Mouse (Mus musculus): ENCODE data around the gene 2610002M06Rik. TPM values are rescaled to one million over a fixed set of nuclear protein-coding genes. Genes with fewer than 3 reads are reported as not detected.
A peak's percentile ranks its signal among the peaks of the same experiment; 100 is the strongest.

Gene 2610002M06Rik
- polyA plus RNA-seq (2015; fragmentation: Nextera tagmentation; extraction: Ambion mirVana): 14.6 and 16.3 TPM in 2 replicates

GRCm38 (mm10) chrX:107816218-107816554 is at the start of gene 2610002M06Rik:
Gene 2610002M06Rik, minus strand, starts transcription at chrX:107816334.
- Histone ChIP-seq H3K27me3 (no peaks in the 10 kb centered on the region), H3K9ac (peak within 1 kb of the TSS; percentile 76)

GRCm38 (mm10) chrX:107858165-107858564 is 42.0 kb upstream of the 2610002M06Rik start:
- WGBS: 28% methylated on average over 4 of the region's 4 CpGs
- Histone ChIP-seq H3K4me3 (no peak overlapping the region), H3K36me3 (no peaks in the 10 kb centered on the region), H3K27ac (replicated peaks) (no peak overlapping the region), H3K4me2 (no peak overlapping the region), H3K4me1 (replicated peaks) (no peaks in the 10 kb centered on the region), H3K9me3 (no peaks in the 10 kb centered on the region), H3K9ac (no peak overlapping the region), H3K27me3 (no peaks in the 10 kb centered on the region)
- no peak for ATAC-seq (ENCODE audit: low read depth)

More at GRCm38 (mm10) chrX:107816218-107816554, at the start of gene 2610002M06Rik:
- peak; percentile 98 for ATAC-seq (ENCODE audit: low read depth)
- Histone ChIP-seq H3K9me3 (no peaks in the 10 kb centered on the region), H3K4me1 (replicated peaks) (0 out of 2 replicates have a peak, but pooled peaks cover 5% of the 10 kb centered on the region), H3K36me3 (no peaks in the 10 kb centered on the region), H3K4me3 (peak within 1 kb of the TSS; percentile 56), H3K27ac (replicated peaks) (peak within 1 kb of the TSS; percentile 33), H3K4me2 (peak within 1 kb of the TSS; percentile 58)
- WGBS: 21% methylated on average over 28 of the region's 28 CpGs

- WGBS: 87% methylated on average over 6 of the region's 6 CpGs
- no peak overlapping the region for H3K4me3 ChIP-seq
Measured at GRCm38 (mm10) chrX:107816726-107817125, 592 bp upstream of the 2610002M06Rik start.

GRCm38 (mm10) chrX:107815502-107816217 is 474 bp downstream of the 2610002M06Rik start:
- 17% methylated on average over 32 of the region's 32 CpGs for WGBS
- Histone ChIP-seq H3K4me2 (peak overlapping the region; percentile 58), H3K27ac (replicated peaks) (peak overlapping the region; percentile 33), H3K36me3 (no peaks in the 10 kb centered on the region), H3K4me3 (peak overlapping the region; percentile 56), H3K9ac (peak overlapping the region; percentile 76), H3K9me3 (no peaks in the 10 kb centered on the region), H3K27me3 (no peaks in the 10 kb centered on the region), H3K4me1 (replicated peaks) (0 out of 2 replicates have a peak, but pooled peaks cover 5% of the 10 kb centered on the region)
- peak; percentile 83 for ATAC-seq (ENCODE audit: low read depth)

More at GRCm38 (mm10) chrX:107816726-107817125, 592 bp upstream of the 2610002M06Rik start:
- Histone ChIP-seq H3K9ac (no peak overlapping the region), H3K27ac (replicated peaks) (no peak overlapping the region), H3K9me3 (no peaks in the 10 kb centered on the region), H3K4me2 (peak overlapping the region; percentile 58), H3K27me3 (no peaks in the 10 kb centered on the region), H3K36me3 (no peaks in the 10 kb centered on the region), H3K4me1 (replicated peaks) (0 out of 2 replicates have a peak, but pooled peaks cover 5% of the 10 kb centered on the region)
- no peak for ATAC-seq (ENCODE audit: low read depth)

- no peak for ATAC-seq (ENCODE audit: low read depth)
- Histone ChIP-seq H3K4me2 (no peak overlapping the region), H3K4me1 (replicated peaks) (0 out of 2 replicates have a peak, but pooled peaks cover 5% of the 10 kb centered on the region), H3K9ac (no peak overlapping the region), H3K4me3 (no peak overlapping the region), H3K36me3 (no peaks in the 10 kb centered on the region), H3K27ac (replicated peaks) (no peak overlapping the region), H3K9me3 (no peaks in the 10 kb centered on the region), H3K27me3 (no peaks in the 10 kb centered on the region)
Measured at GRCm38 (mm10) chrX:107812120-107812519, 4.0 kb downstream of the 2610002M06Rik start.

- Histone ChIP-seq H3K27me3 (no peaks in the 10 kb centered on the region), H3K9ac (no peak overlapping the region), H3K4me2 (no peak overlapping the region), H3K27ac (replicated peaks) (no peak overlapping the region), H3K9me3 (no peaks in the 10 kb centered on the region), H3K36me3 (no peaks in the 10 kb centered on the region; the same call in 1 of the 2 replicates), H3K4me1 (replicated peaks) (no peaks in the 10 kb centered on the region), H3K4me3 (no peak overlapping the region)
- 89% methylated on average over 2 of the region's 2 CpGs for WGBS
- ATAC-seq (ENCODE audit: low read depth): no peak
Measured at GRCm38 (mm10) chrX:107796919-107797318, 19.2 kb downstream of the 2610002M06Rik start.

- Histone ChIP-seq H3K4me3 (no peak overlapping the region), H3K36me3 (no peaks in the 10 kb centered on the region; the same call in 1 of the 2 replicates), H3K9me3 (no peaks in the 10 kb centered on the region), H3K27me3 (no peaks in the 10 kb centered on the region), H3K9ac (no peak overlapping the region), H3K27ac (replicated peaks) (no peak overlapping the region), H3K4me1 (replicated peaks) (no peaks in the 10 kb centered on the region), H3K4me2 (no peak overlapping the region)
- WGBS: 44% methylated on average over 1 of the region's 1 CpGs
- no peak for ATAC-seq (ENCODE audit: low read depth)
Measured at GRCm38 (mm10) chrX:107795785-107796184, 20.3 kb downstream of the 2610002M06Rik start.

GRCm38 (mm10) chrX:107792290-107792689 is 23.8 kb downstream of the 2610002M06Rik start, which contains the start of gene Tent5d:
Gene Tent5d, plus strand, starts transcription at chrX:107792590.
- H3K9me3 ChIP-seq: no peaks in the 10 kb centered on the region
- WGBS: 90% methylated on average over 1 of the region's 1 CpGs
- ATAC-seq (ENCODE audit: low read depth): no peak
- H3K9ac ChIP-seq: no peak within 1 kb of the TSS
- H3K27me3 ChIP-seq: no peaks in the 10 kb centered on the region
- H3K4me2 ChIP-seq: no peak within 1 kb of the TSS
- H3K36me3 ChIP-seq: no peaks in the 10 kb centered on the region; the same call in 1 of the 2 replicates
- no peaks in the 10 kb centered on the region for H3K4me1 ChIP-seq (replicated peaks)
- no peak within 1 kb of the TSS for H3K27ac ChIP-seq (replicated peaks)
- no peak within 1 kb of the TSS for H3K4me3 ChIP-seq

GRCm38 (mm10) chrX:107790750-107791493 is 25.2 kb downstream of the 2610002M06Rik start:
- Histone ChIP-seq H3K4me3 (no peak overlapping the region), H3K9ac (no peak overlapping the region), H3K4me2 (no peak overlapping the region), H3K9me3 (no peaks in the 10 kb centered on the region), H3K36me3 (no peaks in the 10 kb centered on the region; the same call in 1 of the 2 replicates), H3K27ac (replicated peaks) (no peak overlapping the region), H3K27me3 (no peaks in the 10 kb centered on the region), H3K4me1 (replicated peaks) (no peaks in the 10 kb centered on the region)
- WGBS: 28% methylated on average over 8 of the region's 8 CpGs
- ATAC-seq (ENCODE audit: low read depth): no peak

- H3K27ac ChIP-seq (replicated peaks): no peak overlapping the region
- no peak overlapping the region for H3K4me2 ChIP-seq
- ATAC-seq (ENCODE audit: low read depth): no peak
- H3K9me3 ChIP-seq: no peaks in the 10 kb centered on the region
- 96% methylated on average over 1 of the region's 1 CpGs for WGBS
- H3K27me3 ChIP-seq: no peaks in the 10 kb centered on the region
- H3K4me3 ChIP-seq: no peak overlapping the region
- H3K4me1 ChIP-seq (replicated peaks): no peaks in the 10 kb centered on the region
- H3K36me3 ChIP-seq: no peaks in the 10 kb centered on the region; the same call in 1 of the 2 replicates
- H3K9ac ChIP-seq: no peak overlapping the region
Measured at GRCm38 (mm10) chrX:107790136-107790535, 26.0 kb downstream of the 2610002M06Rik start.

- no peak for ATAC-seq (ENCODE audit: low read depth)
- H3K27me3 ChIP-seq: no peaks in the 10 kb centered on the region
- H3K4me3 ChIP-seq: no peak overlapping the region
- no peak overlapping the region for H3K4me2 ChIP-seq
- no peaks in the 10 kb centered on the region for H3K4me1 ChIP-seq (replicated peaks)
- H3K9ac ChIP-seq: no peak overlapping the region
- WGBS: 22% methylated on average over 3 of the region's 3 CpGs
- H3K9me3 ChIP-seq: no peaks in the 10 kb centered on the region
- H3K36me3 ChIP-seq: no peaks in the 10 kb centered on the region
- H3K27ac ChIP-seq (replicated peaks): no peak overlapping the region
Measured at GRCm38 (mm10) chrX:107767896-107768295, 48.2 kb downstream of the 2610002M06Rik start.

All from neural tube, embryonic 13.5 days (tissue).